Mouse (Mus musculus) liver, adult 2 months (tissue): ENCODE measurements around the gene Bcl10. TPM values are rescaled to one million over a fixed set of nuclear protein-coding genes. Genes with fewer than 3 reads are reported as not detected.
"Not testable (repeated sequence)": the region's sequence is repeated elsewhere in the genome, so short reads cannot be mapped to it uniquely, and the experiment has no call there.

Experiments used
- DNase-seq: peaks from one replicate; pipeline ENCODE4 v3.0.0-alpha.2; 2011; ENCODE audit warnings: low read depth, low spot score; ENCODE audit errors: extremely low read depth
- H3K27ac ChIP-seq: fragments of 200-500 bp; replicated peaks from 2 replicates; pipeline ENCODE4 v1.5.1; 2012; ENCODE audit warnings: low read depth, mild to moderate bottlenecking, control low read depth, inconsistent platforms, low read length; ENCODE audit not compliant: insufficient read depth
- H3K27me3 ChIP-seq: fragments of 200-500 bp; 2 replicates; pipeline ENCODE4 v1.6.1; 2012; ENCODE audit warnings: mild to moderate bottlenecking, moderate library complexity, low read length, inconsistent platforms; ENCODE audit not compliant: control insufficient read depth, insufficient read depth
- H3K36me3 ChIP-seq: fragments of 200-500 bp; 2 replicates; pipeline ENCODE4 v1.6.1; 2012; ENCODE audit warnings: low read length, inconsistent platforms; ENCODE audit not compliant: control insufficient read depth, insufficient read depth
- H3K4me1 ChIP-seq: fragments of 200-500 bp; 2 replicates; pipeline ENCODE4 v1.6.1; 2011; ENCODE audit warnings: low read length; ENCODE audit not compliant: control insufficient read depth, insufficient read depth
- H3K4me3 ChIP-seq: fragments of 200-500 bp; 2 replicates; pipeline ENCODE4 v1.5.1; 2011; ENCODE audit warnings: low read depth, mild to moderate bottlenecking, control low read depth, low read length, moderate library complexity; ENCODE audit not compliant: insufficient read depth
- H3K79me2 ChIP-seq: fragments of 200-500 bp; 2 replicates; pipeline ENCODE4 v1.6.1; 2012; ENCODE audit warnings: inconsistent platforms, mild to moderate bottlenecking, low read length, moderate library complexity; ENCODE audit not compliant: control insufficient read depth, insufficient read depth
- H3K9ac ChIP-seq: fragments of 200-500 bp; 2 replicates; pipeline ENCODE4 v1.6.1; 2012; ENCODE audit warnings: low read depth, mild to moderate bottlenecking, control low read depth, inconsistent platforms, low read length
- CTCF ChIP-seq: fragments of 200-500 bp; IDR thresholded peaks from 2 replicates; pipeline ENCODE4 v1.5.1; 2011; ENCODE audit warnings: low read depth, low read length, control low read depth
- POLR2A ChIP-seq: fragments of 200-500 bp; IDR thresholded peaks from 2 replicates; pipeline ENCODE4 v1.6.1; 2011; ENCODE audit warnings: low read length, control low read depth; ENCODE audit not compliant: insufficient read depth; ENCODE audit errors: extremely low read depth
- WGBS: fragments of 180-500 bp; shearing (Covaris S2); methylation state at CpG from one replicate; pipeline ENCODE4 v1.1.7; 2018; 5-methylcytosine and 5-hydroxymethylcytosine counted together
- polyA plus RNA-seq: library from polyadenylated mRNA; depleted of rRNA; stranded (reverse); fragments of >200 nt; gene quantifications from 2 replicates; pipeline ENCODE4 v1.2.3, GENCODE M21; 2012; rRNA removed
- total RNA-seq: library from RNA; depleted of rRNA; stranded (reverse); fragments of >200 nt; gene quantifications from 2 replicates; pipeline ENCODE4 v1.2.3, GENCODE M21; 2014; rRNA removed

The Bcl10 gene
- total RNA-seq (12.0 and 15.3 TPM in 2 replicates), polyA plus RNA-seq (4.7 and 5.7 TPM in 2 replicates)

DNA sequence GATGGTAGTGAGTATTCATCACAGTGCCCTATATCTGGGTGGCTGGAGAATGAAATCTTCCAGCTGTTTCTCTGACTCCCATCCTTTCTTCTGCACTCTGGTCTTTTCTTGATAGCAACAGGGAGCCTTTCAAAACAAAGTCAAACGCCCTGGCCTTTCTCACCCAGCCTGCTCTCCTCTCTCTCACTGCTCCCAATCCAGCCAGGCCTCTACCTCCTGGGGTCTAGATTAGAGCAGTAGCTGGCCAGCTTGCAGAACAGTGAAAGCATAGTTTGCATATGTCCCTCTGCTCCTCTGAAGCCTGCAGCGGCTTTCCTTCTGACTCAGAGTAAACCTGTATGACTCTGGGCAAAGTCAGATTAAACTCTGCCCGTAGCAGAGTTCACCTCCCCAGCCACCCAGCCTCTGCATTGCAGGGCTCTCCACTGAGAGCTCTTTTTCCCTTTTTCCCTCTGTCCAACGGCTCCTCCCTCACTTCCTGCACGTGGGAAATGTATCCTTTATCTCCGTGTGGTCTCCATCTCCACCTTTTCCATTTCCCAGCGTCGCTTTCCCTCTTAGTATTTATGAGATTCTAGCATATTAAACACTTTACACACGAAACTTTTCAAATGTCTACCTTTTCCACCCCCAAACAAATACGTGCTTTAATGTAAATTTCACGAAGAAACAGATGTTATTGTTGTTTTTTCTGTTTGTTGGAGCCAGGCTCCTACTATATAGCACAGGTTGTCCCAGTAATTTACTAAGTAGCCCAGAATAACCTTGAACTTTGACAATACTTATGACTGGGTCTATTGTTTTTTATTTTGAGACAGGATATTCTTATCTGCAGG lies at the start of gene Bcl10:
Bcl10 (plus strand) TSS at position 786 of the 836 bp plus-strand sequence.
- Histone ChIP-seq H3K27ac (peak within 1 kb of the TSS; percentile 64), H3K36me3 (no peaks in the 10 kb centered on the region), H3K4me3 (peak within 1 kb of the TSS; percentile 16; the same call in 1 of the 2 replicates), H3K79me2 (peaks cover 10% of the 10 kb centered on the region; the same call in 1 of the 2 replicates), H3K9ac (peak within 1 kb of the TSS; percentile 58), H3K4me1 (peaks cover 7% of the 10 kb centered on the region), H3K27me3 (no peaks in the 10 kb centered on the region)
- DNase-seq, result no peak
- no peak for TF ChIP-seq CTCF
- no peak for TF ChIP-seq POLR2A
- 52% methylated on average over 11 of the region's 11 CpGs for WGBS

DNA sequence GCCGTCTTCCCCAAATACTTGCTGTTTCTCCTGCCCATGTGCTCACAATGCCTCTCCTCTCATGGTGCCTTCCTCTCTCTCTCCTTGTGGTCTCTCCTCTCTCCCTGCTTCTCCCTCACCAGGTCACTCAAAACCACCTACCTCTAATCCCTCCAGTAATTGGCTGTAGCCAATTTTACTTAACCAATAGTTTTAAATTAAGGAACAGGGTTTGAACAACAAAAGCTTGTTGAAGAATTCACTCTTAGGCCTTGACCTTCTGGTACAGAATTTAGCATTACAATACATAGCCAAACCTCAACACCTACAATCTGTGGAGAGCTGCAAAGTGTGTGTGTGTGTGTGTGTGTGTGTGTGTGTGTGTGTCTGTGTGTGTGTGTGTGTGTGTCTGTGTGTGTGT lies 49.3 kb upstream of the Bcl10 start:
- no peak overlapping the region for H3K27ac ChIP-seq
- 100% methylated on average over 1 of the region's 1 CpGs for WGBS
- DNase-seq, result no peak

GRCm38 (mm10) chr3:145874126-145874525 lies 48.5 kb upstream of the Bcl10 start:
- no peak for TF ChIP-seq POLR2A
- DNase-seq, result no peak
- H3K27ac ChIP-seq, result no peak overlapping the region
- H3K36me3 ChIP-seq, result no peaks in the 10 kb centered on the region
- no peaks in the 10 kb centered on the region for H3K79me2 ChIP-seq
- no peak overlapping the region for H3K9ac ChIP-seq
- no peaks in the 10 kb centered on the region for H3K4me1 ChIP-seq
- H3K4me3 ChIP-seq, result no peak overlapping the region
- no peaks in the 10 kb centered on the region for H3K27me3 ChIP-seq
- 74% methylated on average over 4 of the region's 4 CpGs for WGBS

More for the DNA sequence above, 49.3 kb upstream of the Bcl10 start:
- Histone ChIP-seq H3K4me1 (no peaks in the 10 kb centered on the region), H3K4me3 (no peak overlapping the region), H3K9ac (no peak overlapping the region), H3K36me3 (no peaks in the 10 kb centered on the region), H3K79me2 (no peaks in the 10 kb centered on the region), H3K27me3 (no peaks in the 10 kb centered on the region)
- TF ChIP-seq CTCF, result no peak
- TF ChIP-seq POLR2A, result no peak

GRCm38 (mm10) chr3:145876120-145876519 lies 46.5 kb upstream of the Bcl10 start:
- DNase-seq, result no peak
- TF ChIP-seq CTCF, result no peak
- no peak for TF ChIP-seq POLR2A
- Histone ChIP-seq H3K4me1 (no peaks in the 10 kb centered on the region), H3K27me3 (no peaks in the 10 kb centered on the region), H3K36me3 (no peaks in the 10 kb centered on the region), H3K27ac (no peak overlapping the region), H3K9ac (no peak overlapping the region), H3K4me3 (no peak overlapping the region), H3K79me2 (no peaks in the 10 kb centered on the region)
- WGBS, result 79% methylated on average over 11 of the region's 11 CpGs

GRCm38 (mm10) chr3:145878867-145879266 lies 43.7 kb upstream of the Bcl10 start:
- not testable (repeated sequence) for H3K9ac ChIP-seq, H3K27me3 ChIP-seq, H3K4me1 ChIP-seq, DNase-seq, H3K79me2 ChIP-seq, H3K36me3 ChIP-seq, H3K4me3 ChIP-seq, H3K27ac ChIP-seq
- WGBS, result 97% methylated on average over 14 of the region's 14 CpGs

- WGBS, result 96% methylated on average over 1 of the region's 1 CpGs
- no peaks in the 10 kb centered on the region for H3K27me3 ChIP-seq
Observed at GRCm38 (mm10) chr3:145880335-145880734, 42.3 kb upstream of the Bcl10 start.

More at GRCm38 (mm10) chr3:145880335-145880734, 42.3 kb upstream of the Bcl10 start:
- Histone ChIP-seq H3K36me3 (no peaks in the 10 kb centered on the region), H3K79me2 (no peaks in the 10 kb centered on the region), H3K4me1 (no peaks in the 10 kb centered on the region), H3K27ac (no peak overlapping the region), H3K9ac (no peak overlapping the region), H3K4me3 (no peak overlapping the region)
- no peak for DNase-seq
- no peak for TF ChIP-seq CTCF
- no peak for TF ChIP-seq POLR2A
